Comparison of ENCODE assay signal across 9 mouse cellular contexts in genomic region chr14:19175288-19175687, GRCm38 (mm10).
A peak's percentile ranks its signal among the peaks of the same experiment; 100 is the strongest.
DNase-seq lines count a peak whose midpoint lies in the region; ATAC-seq and TF ChIP-seq lines count a peak whose summit lies in the region.
"Had no signal": no experiment of that assay in that cellular context is flagged by ENCODE, and none has a peak within 500 bp of the region (broad histone marks: within the 10 kb centered on the region; RNA-seq: fewer than 3 reads in every experiment).

No protein-coding gene starts in this region.

- DNase-seq in kidney, adult 2 months = peak; percentile 1
- DNase-seq in ES-CJ7 (ENCODE audit: low read depth, low spot score) (peak; percentile 65), adipocyte (ENCODE audit: low spot score) (peak; percentile 64)
- no peak for DNase-seq in right cerebral cortex, adult 18-20 months
- no peak for DNase-seq in thymus, adult 2 months
- no peak for DNase-seq in frontal cortex, postnatal 10 days (ENCODE audit: low spot score in 2 of 2)

- TF ChIP-seq POLR2A in kidney, adult 2 months (IDR thresholded peaks at IDR 0.05; ENCODE audit: low read depth, low read length) = no peak
- TF ChIP-seq POLR2A in thymus, adult 2 months (IDR thresholded peaks at IDR 0.05; ENCODE audit: control insufficient read depth, extremely low read depth, insufficient read depth, low read length, poor library complexity) = no peak

- TF ChIP-seq CTCF in kidney, adult 2 months (conservative IDR thresholded peaks at IDR 0.05; ENCODE audit: insufficient read depth, insufficient read length, low read depth, low read length) = peak; percentile 53
- peak; percentile 63 for TF ChIP-seq CTCF in intestine, postnatal 0 days (IDR thresholded peaks at IDR 0.05; ENCODE audit: low read depth)
- no peak for TF ChIP-seq CTCF in thymus, adult 2 months (IDR thresholded peaks at IDR 0.05; ENCODE audit: borderline replicate concordance, control insufficient read depth, extremely low read depth, insufficient read depth, low read length, poor library complexity)

- no peaks in the 10 kb centered on the region for H3K4me1 ChIP-seq in kidney, adult 2 months (ENCODE audit: control insufficient read depth, insufficient read depth, low read length)
- H3K4me1 ChIP-seq in kidney, embryonic 16.5 days (ENCODE audit: insufficient read depth, low read length) = no peaks in the 10 kb centered on the region
- H3K4me1 ChIP-seq in intestine, postnatal 0 days (replicated peaks; ENCODE audit: control insufficient read depth, insufficient read depth, low read length) = no peaks in the 10 kb centered on the region
- H3K4me1 ChIP-seq in thymus, adult 2 months (replicated peaks; ENCODE audit: control insufficient read depth, insufficient read depth, low read length) = no peaks in the 10 kb centered on the region
- H3K4me1 ChIP-seq: embryonic facial prominence, embryonic 13.5 days had no signal

- H3K27me3 ChIP-seq in kidney, adult 2 months (replicated peaks; ENCODE audit: control insufficient read depth, insufficient read depth, low read length) = no peaks in the 10 kb centered on the region
- H3K27me3 ChIP-seq in kidney, embryonic 16.5 days (ENCODE audit: insufficient read depth, low read length) = no peaks in the 10 kb centered on the region
- H3K27me3 ChIP-seq in intestine, postnatal 0 days (replicated peaks; ENCODE audit: control insufficient read depth, insufficient read depth, low read length) = no peaks in the 10 kb centered on the region
- H3K27me3 ChIP-seq in thymus, adult 2 months (ENCODE audit: control insufficient read depth, insufficient read depth, low read length) = no peaks in the 10 kb centered on the region
- H3K27me3 ChIP-seq: embryonic facial prominence, embryonic 13.5 days had no signal

- no peak overlapping the region for H3K4me3 ChIP-seq in kidney, adult 2 months (ENCODE audit: insufficient read depth, low read depth, low read length)
- no peak overlapping the region for H3K4me3 ChIP-seq in kidney, embryonic 16.5 days (ENCODE audit: low read length)
- no peak overlapping the region for H3K4me3 ChIP-seq in intestine, postnatal 0 days (ENCODE audit: low read depth, low read length)
- H3K4me3 ChIP-seq in thymus, adult 2 months (ENCODE audit: control insufficient read depth, insufficient read depth, low read length) = no peak overlapping the region
- H3K4me3 ChIP-seq: embryonic facial prominence, embryonic 13.5 days had no signal

- no peaks in the 10 kb centered on the region for H3K9me3 ChIP-seq in kidney, embryonic 16.5 days (ENCODE audit: low read length)
- no peaks in the 10 kb centered on the region for H3K9me3 ChIP-seq in intestine, postnatal 0 days (ENCODE audit: control insufficient read depth)

- H3K9ac ChIP-seq in kidney, embryonic 16.5 days (replicated peaks; ENCODE audit: low read length) = no peak overlapping the region
- H3K9ac ChIP-seq in intestine, postnatal 0 days (ENCODE audit: low read depth, low read length) = no peak overlapping the region
- H3K9ac ChIP-seq: embryonic facial prominence, embryonic 13.5 days had no signal

- H3K27ac ChIP-seq in kidney, adult 2 months (ENCODE audit: insufficient read depth, low read depth, low read length) = no peak overlapping the region
- no peak overlapping the region for H3K27ac ChIP-seq in kidney, embryonic 16.5 days (ENCODE audit: low read length)
- no peak overlapping the region for H3K27ac ChIP-seq in intestine, postnatal 0 days (ENCODE audit: low read depth, low read length)
- no peak overlapping the region for H3K27ac ChIP-seq in thymus, adult 2 months (ENCODE audit: control insufficient read depth, insufficient read depth, low read length)
- H3K27ac ChIP-seq: embryonic facial prominence, embryonic 13.5 days had no signal

- no peak overlapping the region for H3K4me2 ChIP-seq in kidney, embryonic 16.5 days (replicated peaks; ENCODE audit: low read depth, low read length)
- no peak overlapping the region for H3K4me2 ChIP-seq in intestine, postnatal 0 days (replicated peaks; ENCODE audit: low read depth)
- H3K4me2 ChIP-seq: embryonic facial prominence, embryonic 13.5 days had no signal

- 9% methylated on average over 2 of the region's 2 CpGs for WGBS in kidney, adult 2 months
- WGBS in kidney, embryonic 16.5 days = 15% methylated on average over 2 of the region's 2 CpGs
- WGBS in intestine, postnatal 0 days = 12% methylated on average over 2 of the region's 2 CpGs
- WGBS in thymus, adult 2 months = 13% methylated on average over 2 of the region's 2 CpGs

- H3K36me3 ChIP-seq in kidney, adult 2 months (ENCODE audit: control insufficient read depth, insufficient read depth, low read length) = no peaks in the 10 kb centered on the region
- H3K36me3 ChIP-seq in kidney, embryonic 16.5 days (ENCODE audit: insufficient read depth, low read length) = no peaks in the 10 kb centered on the region
- H3K36me3 ChIP-seq in intestine, postnatal 0 days (ENCODE audit: control insufficient read depth, insufficient read depth) = no peaks in the 10 kb centered on the region
- H3K36me3 ChIP-seq in thymus, adult 2 months (ENCODE audit: control insufficient read depth, insufficient read depth, low read length) = no peaks in the 10 kb centered on the region
- H3K36me3 ChIP-seq: embryonic facial prominence, embryonic 13.5 days had no signal

- no peak for ATAC-seq in kidney, embryonic 16.5 days (ENCODE audit: low FRiP score, low TSS enrichment)
- ATAC-seq in intestine, postnatal 0 days = no peak

Comparison
In these comparisons a context has a peak if more than half of its experiments do, and no peak if none do; other contexts are left out.
1. DNase-seq: peak in kidney, adult 2 months (single experiment), ES-CJ7 (single experiment) and adipocyte (single experiment); none in right cerebral cortex, adult 18-20 months (single experiment), thymus, adult 2 months (single experiment) and frontal cortex, postnatal 10 days (0 of 2).